In genomic region chr4:88696237-88696884, GRCm38 (mm10) we compare ENCODE assay signal across 9 mouse cellular contexts. TPM values are rescaled to one million over a fixed set of nuclear protein-coding genes. Genes with fewer than 3 reads are reported as not detected.
DNase-seq lines count a peak whose midpoint lies in the region; ATAC-seq lines count a peak whose summit lies in the region.
"Had no signal": no experiment of that assay in that cellular context is flagged by ENCODE, and none has a peak within 500 bp of the region (broad histone marks: within the 10 kb centered on the region; RNA-seq: fewer than 3 reads in every experiment).

No protein-coding gene starts in this region.

- 25% methylated on average over 3 of the region's 3 CpGs for WGBS in hindbrain, embryonic 12.5 days

- H3K27ac ChIP-seq in hindbrain, embryonic 12.5 days, result no peak overlapping the region
- H3K27ac ChIP-seq: liver, embryonic 15.5 days had no signal

- H3K4me1 ChIP-seq in hindbrain, embryonic 12.5 days, result no peaks in the 10 kb centered on the region
- H3K4me1 ChIP-seq: liver, embryonic 15.5 days had no signal

- no peaks in the 10 kb centered on the region for H3K9me3 ChIP-seq in hindbrain, embryonic 12.5 days (replicated peaks)
- H3K9me3 ChIP-seq: liver, embryonic 15.5 days had no signal

- H3K4me2 ChIP-seq in hindbrain, embryonic 12.5 days (replicated peaks), result no peak overlapping the region
- H3K4me2 ChIP-seq: liver, embryonic 15.5 days had no signal

- DNase-seq in NIH3T3 (ENCODE audit: low read depth), result peak; percentile 90
- peak; percentile 74 for DNase-seq in cerebellum, adult 8-10 months
- DNase-seq in frontal cortex, adult 2 months (ENCODE audit: extremely low spot score in 1 of 2, low spot score in 1 of 2), result peak; percentile 18 to 84
- DNase-seq in layer of hippocampus, adult 9-10 months (ENCODE audit: low spot score), result peak; percentile 83
- DNase-seq in lung, postnatal 14 days, result peak; percentile 82
- DNase-seq in retina, adult 2 months (ENCODE audit: low read depth, low spot score), result peak; percentile 43
- DNase-seq in thymus, postnatal 14 days, result peak; percentile 79

- H3K4me3 ChIP-seq in hindbrain, embryonic 12.5 days, result no peak overlapping the region
- H3K4me3 ChIP-seq: liver, embryonic 15.5 days had no signal

- H3K36me3 ChIP-seq in hindbrain, embryonic 12.5 days, result no peaks in the 10 kb centered on the region
- H3K36me3 ChIP-seq: liver, embryonic 15.5 days had no signal

- no peak overlapping the region for H3K9ac ChIP-seq in hindbrain, embryonic 12.5 days
- H3K9ac ChIP-seq: liver, embryonic 15.5 days had no signal

- ATAC-seq in hindbrain, embryonic 12.5 days (ENCODE audit: low FRiP score), result peak; percentile 71

- no peaks in the 10 kb centered on the region for H3K27me3 ChIP-seq in hindbrain, embryonic 12.5 days
- H3K27me3 ChIP-seq: liver, embryonic 15.5 days had no signal

RNA-seq across cellular contexts. Expression of gene Ifnab, which starts 5.2 kb away (rescaled TPM):
- polyA plus RNA-seq in frontal cortex, adult 2 months (2012; rRNA removed), result not detected in 2 replicates
- not detected in 2 replicates for polyA plus RNA-seq in hindbrain, embryonic 12.5 days (2016; fragmentation: Nextera tagmentation; extraction: Ambion mirVana)
- polyA plus RNA-seq: liver, embryonic 15.5 days had no signal

RNA-seq across cellular contexts. Expression of gene Ifna2, which starts 12.6 kb away (rescaled TPM):
- not detected in 2 replicates for polyA plus RNA-seq in frontal cortex, adult 2 months (2012; rRNA removed)
- not detected in 2 replicates for polyA plus RNA-seq in hindbrain, embryonic 12.5 days (2016; fragmentation: Nextera tagmentation; extraction: Ambion mirVana)
- polyA plus RNA-seq: liver, embryonic 15.5 days had no signal

RNA-seq across cellular contexts. Expression of gene Ifna16, which starts 19.6 kb away (rescaled TPM):
- not detected in 2 replicates for polyA plus RNA-seq in frontal cortex, adult 2 months (2012; rRNA removed)
- not detected in 2 replicates for polyA plus RNA-seq in hindbrain, embryonic 12.5 days (2016; fragmentation: Nextera tagmentation; extraction: Ambion mirVana)
- polyA plus RNA-seq: liver, embryonic 15.5 days had no signal

RNA-seq across cellular contexts. Expression of gene Gm26566, which starts 25.2 kb away (rescaled TPM):
- polyA plus RNA-seq in frontal cortex, adult 2 months (2012; rRNA removed), result 0.80 and 1.0 TPM in 2 replicates
- 1.4 and 1.9 TPM in 2 replicates for polyA plus RNA-seq in hindbrain, embryonic 12.5 days (2016; fragmentation: Nextera tagmentation; extraction: Ambion mirVana)

RNA-seq across cellular contexts. Expression of gene Klhl9, which starts 25.9 kb away (rescaled TPM):
- 43.0 and 47.0 TPM in 2 replicates for polyA plus RNA-seq in frontal cortex, adult 2 months (2012; rRNA removed)
- polyA plus RNA-seq in hindbrain, embryonic 12.5 days (2016; fragmentation: Nextera tagmentation; extraction: Ambion mirVana), result 144 and 152 TPM in 2 replicates
